Mouse (Mus musculus): Measurements from ENCODE around the gene Dnm1. TPM values are rescaled to one million over a fixed set of nuclear protein-coding genes. Genes with fewer than 3 reads are reported as not detected.
"Not testable (repeated sequence)": the region's sequence is repeated elsewhere in the genome, so short reads cannot be mapped to it uniquely, and the experiment has no call there.

Dnm1 gene
- total and polyA plus RNA-seq, 3 experiments = 4.0 to 23.1 (median 5.5) TPM

DNA sequence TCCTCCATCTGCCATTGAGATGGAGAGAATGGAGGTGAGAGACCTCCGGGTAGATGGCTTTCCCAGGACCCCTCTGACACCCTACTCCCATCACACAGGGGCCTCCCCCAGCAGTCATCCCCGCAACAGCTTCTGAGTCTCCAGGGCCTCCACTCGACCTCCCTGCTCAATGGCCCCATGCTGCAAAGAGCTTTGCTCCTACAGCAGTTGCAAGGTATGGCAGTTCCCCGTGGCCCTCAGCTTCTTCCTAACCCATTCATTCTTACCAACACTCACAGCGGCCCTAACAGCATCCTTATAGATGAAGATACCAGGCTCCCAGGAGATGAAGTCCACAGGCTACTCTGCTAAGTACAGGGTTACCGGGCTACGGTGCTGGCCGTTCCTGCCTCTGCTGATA lies 11.0 kb upstream of the Dnm1 start:
- TF ChIP-seq CTCF (IDR thresholded peaks at IDR 0.05) (no peak), EP300 (IDR thresholded peaks at IDR 0.05; ENCODE audit: insufficient read depth, low read depth, low read length) (no peak), POLR2A (IDR thresholded peaks at IDR 0.05; ENCODE audit: insufficient read depth, low read depth, low read length) (no peak)
- peaks cover 1% of the 10 kb centered on the region; the same call in 1 of the 2 replicates for H3K4me1 ChIP-seq (ENCODE audit: control insufficient read depth, insufficient read depth, low read length)
- no peak overlapping the region for H3K9ac ChIP-seq (ENCODE audit: low read depth, low read length)
- no peaks in the 10 kb centered on the region for H3K27me3 ChIP-seq (ENCODE audit: control insufficient read depth, insufficient read depth, low read length)
- H3K27ac ChIP-seq = no peak overlapping the region
- WGBS = 83% methylated on average over 8 of the region's 8 CpGs
- DNase-seq = no peak
- intact Hi-C loops (cut with DNase I) = no loop called here
- no peaks in the 10 kb centered on the region for H3K79me2 ChIP-seq (replicated peaks; ENCODE audit: control insufficient read depth, insufficient read depth, low read length)
- no peaks in the 10 kb centered on the region for H3K36me3 ChIP-seq (ENCODE audit: control insufficient read depth, insufficient read depth, low read length)
- no peak overlapping the region; the same call in 1 of the 2 replicates for H3K4me3 ChIP-seq

DNA sequence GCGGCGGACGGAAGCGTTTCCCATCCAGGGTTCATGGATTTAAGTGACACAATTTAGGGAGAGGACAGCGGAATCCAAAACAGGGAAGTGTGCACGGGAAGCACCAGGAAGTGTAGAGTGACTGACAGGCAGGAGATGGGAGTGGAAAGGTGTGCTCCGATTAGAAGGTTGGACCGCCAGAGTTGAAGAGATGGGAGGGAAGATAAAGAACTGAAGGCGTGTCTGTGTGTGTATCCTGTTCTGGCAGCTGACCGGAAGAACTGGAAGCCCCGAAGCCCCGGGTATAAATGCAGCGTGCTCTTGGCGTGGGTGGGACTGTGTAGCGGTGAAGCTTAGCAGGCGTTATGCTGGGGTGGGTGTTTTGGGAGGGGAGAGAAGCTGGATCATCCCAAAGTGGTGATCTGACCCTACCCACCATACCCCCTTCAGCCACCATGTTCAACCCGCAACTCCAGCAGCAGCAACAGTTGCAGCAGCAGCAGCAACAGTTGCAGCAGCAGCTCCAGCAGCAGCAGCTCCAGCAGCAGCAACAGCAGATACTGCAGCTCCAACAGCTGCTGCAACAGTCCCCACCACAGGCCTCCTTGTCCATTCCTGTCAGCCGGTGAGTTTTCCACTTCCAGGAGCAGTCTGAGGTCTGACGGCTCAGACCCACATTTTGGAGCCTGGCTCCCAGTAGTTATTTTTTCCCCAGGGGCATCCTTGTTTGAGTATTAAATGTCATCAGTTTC lies 10.4 kb upstream of the Dnm1 start:
- Histone ChIP-seq H3K27me3 (ENCODE audit: control insufficient read depth, insufficient read depth, low read length) (no peaks in the 10 kb centered on the region), H3K36me3 (ENCODE audit: control insufficient read depth, insufficient read depth, low read length) (no peaks in the 10 kb centered on the region), H3K79me2 (replicated peaks; ENCODE audit: control insufficient read depth, insufficient read depth, low read length) (no peaks in the 10 kb centered on the region), H3K9ac (ENCODE audit: low read depth, low read length) (peak overlapping the region; percentile 77), H3K27ac (peak overlapping the region; percentile 83), H3K4me1 (ENCODE audit: control insufficient read depth, insufficient read depth, low read length) (peaks cover 1% of the 10 kb centered on the region; the same call in 1 of the 2 replicates), H3K4me3 (peak overlapping the region; percentile 65)
- DNase-seq = no peak
- 7% methylated on average over 19 of the region's 19 CpGs for WGBS
- TF ChIP-seq CTCF (IDR thresholded peaks at IDR 0.05) = no peak
- TF ChIP-seq EP300 (IDR thresholded peaks at IDR 0.05; ENCODE audit: insufficient read depth, low read depth, low read length) = peak; percentile 8; the same call in 1 of the 2 replicates
- intact Hi-C loops (cut with DNase I) = loop anchor here (1.0 kb wide), 2 partner anchors 18 to 32 kb away; partner anchors contain the start of genes 1110008P14Rik and Ptges2

DNA sequence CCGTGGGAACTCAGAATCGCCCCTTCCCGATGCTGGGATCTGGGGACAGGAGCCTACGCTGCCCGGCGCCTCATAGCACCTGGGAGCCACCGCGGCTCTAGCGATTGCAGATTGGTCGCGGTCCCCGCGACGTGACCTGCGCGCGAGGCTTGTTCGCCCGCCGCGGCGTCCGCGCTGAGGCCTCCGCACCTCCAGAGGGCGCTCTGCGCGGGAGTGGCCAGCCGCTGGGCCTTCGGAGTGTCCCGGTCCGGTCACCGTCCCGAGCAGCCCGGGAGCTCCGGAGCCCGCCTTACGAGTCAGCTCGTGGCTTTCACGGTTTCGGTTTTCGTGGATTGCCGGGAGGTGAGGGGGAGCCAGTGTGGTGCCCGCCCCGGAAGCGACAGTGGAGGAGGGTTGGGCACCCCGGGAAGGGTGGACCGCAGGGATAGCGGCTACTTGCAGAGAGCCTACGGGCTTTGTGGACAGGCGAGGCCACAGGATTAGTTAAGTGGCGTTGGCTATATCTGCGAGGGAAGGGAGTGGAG lies 9.7 kb upstream of the Dnm1 start:
- peak overlapping the region; percentile 65 for H3K4me3 ChIP-seq
- H3K27me3 ChIP-seq (ENCODE audit: control insufficient read depth, insufficient read depth, low read length) = no peaks in the 10 kb centered on the region
- H3K36me3 ChIP-seq (ENCODE audit: control insufficient read depth, insufficient read depth, low read length) = no peaks in the 10 kb centered on the region
- H3K9ac ChIP-seq (ENCODE audit: low read depth, low read length) = peak overlapping the region; percentile 77
- DNase-seq = peak; percentile 95 to 98
- H3K27ac ChIP-seq = peak overlapping the region; percentile 83
- WGBS = under 1% methylated on average over 53 of the region's 53 CpGs
- no peaks in the 10 kb centered on the region for H3K79me2 ChIP-seq (replicated peaks; ENCODE audit: control insufficient read depth, insufficient read depth, low read length)
- H3K4me1 ChIP-seq (ENCODE audit: control insufficient read depth, insufficient read depth, low read length) = peaks cover 1% of the 10 kb centered on the region; the same call in 1 of the 2 replicates
- TF ChIP-seq CTCF (IDR thresholded peaks at IDR 0.05) (no peak), EP300 (IDR thresholded peaks at IDR 0.05; ENCODE audit: insufficient read depth, low read depth, low read length) (0 out of 2 replicates have a peak, but pooled peaks have one; percentile 35), POLR2A (IDR thresholded peaks at IDR 0.05; ENCODE audit: insufficient read depth, low read depth, low read length) (peak; percentile 76)
- intact Hi-C loops (cut with DNase I) = loop anchor here (1.0 kb wide), 2 partner anchors 18 to 32 kb away; partner anchors contain the start of genes 1110008P14Rik and Ptges2

DNA sequence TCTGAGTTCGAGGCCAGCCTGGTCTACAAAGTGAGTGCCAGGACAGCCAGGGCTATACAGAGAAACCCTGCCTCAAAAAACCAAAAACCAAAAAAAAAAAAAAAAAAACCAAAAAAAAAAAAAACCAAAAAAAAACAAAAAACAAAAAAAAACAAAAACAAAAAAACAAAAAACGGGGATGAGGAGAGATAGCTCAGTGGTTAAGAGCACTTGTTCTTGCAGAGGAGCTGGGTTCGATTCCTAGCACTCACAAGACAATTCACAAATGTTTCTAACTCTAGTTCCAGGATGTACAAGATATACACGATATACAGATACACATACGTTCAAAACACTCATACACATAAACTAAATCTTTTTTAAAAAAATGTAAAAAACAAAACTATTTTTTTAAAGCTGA lies 9.1 kb upstream of the Dnm1 start:
- DNase-seq; H3K79me2 ChIP-seq (replicated peaks; ENCODE audit: control insufficient read depth, insufficient read depth, low read length); H3K27me3 ChIP-seq (ENCODE audit: control insufficient read depth, insufficient read depth, low read length); H3K4me1 ChIP-seq (ENCODE audit: control insufficient read depth, insufficient read depth, low read length); H3K36me3 ChIP-seq (ENCODE audit: control insufficient read depth, insufficient read depth, low read length); intact Hi-C loops (cut with DNase I): not testable (repeated sequence)
- peak overlapping the region; percentile 83 for H3K27ac ChIP-seq
- H3K4me3 ChIP-seq = peak overlapping the region; percentile 65
- peak overlapping the region; percentile 77 for H3K9ac ChIP-seq (ENCODE audit: low read depth, low read length)
- WGBS = 21% methylated on average over 5 of the region's 5 CpGs

DNA sequence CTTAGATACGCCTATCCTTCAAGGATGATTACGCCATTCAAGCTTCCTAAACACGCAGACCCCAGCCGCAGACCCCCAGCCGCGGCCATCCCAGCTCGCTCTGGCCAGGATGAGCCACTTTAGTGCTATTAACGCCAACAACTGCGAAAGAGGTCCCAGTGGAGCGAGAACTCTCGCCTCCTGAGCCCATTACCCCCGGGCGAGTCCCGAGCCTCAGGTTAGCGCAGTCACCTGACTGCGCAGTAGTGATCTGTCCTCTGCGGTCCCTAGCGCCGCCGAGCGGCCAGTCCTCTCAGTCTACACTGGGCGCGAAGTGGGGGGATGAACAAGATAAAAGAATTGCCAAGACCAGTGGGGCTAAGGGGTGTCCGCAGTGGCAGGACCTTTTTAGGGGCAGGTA lies 8.3 kb upstream of the Dnm1 start:
- 4% methylated on average over 24 of the region's 24 CpGs for WGBS
- H3K27ac ChIP-seq = peak overlapping the region; percentile 87
- intact Hi-C loops (cut with DNase I) = no loop called here

DNA sequence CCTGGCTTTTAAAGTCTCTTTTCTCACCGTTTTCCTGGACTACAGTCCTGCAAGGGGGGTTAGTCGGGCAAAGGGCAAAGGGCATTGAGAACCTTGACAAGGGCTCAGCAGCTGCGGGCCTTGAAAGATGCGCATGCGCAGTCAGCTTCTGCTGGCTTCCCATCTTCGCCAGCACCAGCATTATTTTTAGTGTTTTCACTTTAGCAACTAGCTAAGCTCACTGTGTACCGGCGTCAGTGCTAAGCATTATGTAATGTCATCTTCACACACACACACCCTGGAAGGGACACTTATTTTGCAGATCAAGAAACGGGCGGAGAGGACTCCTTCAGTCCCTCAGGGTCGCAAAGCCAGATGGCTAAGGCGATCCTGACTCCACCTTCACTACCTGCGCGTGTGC lies 7.6 kb upstream of the Dnm1 start:
- Histone ChIP-seq H3K36me3 (ENCODE audit: control insufficient read depth, insufficient read depth, low read length) (no peaks in the 10 kb centered on the region), H3K79me2 (replicated peaks; ENCODE audit: control insufficient read depth, insufficient read depth, low read length) (no peaks in the 10 kb centered on the region), H3K27me3 (ENCODE audit: control insufficient read depth, insufficient read depth, low read length) (no peaks in the 10 kb centered on the region), H3K4me3 (peak overlapping the region; percentile 42), H3K9ac (ENCODE audit: low read depth, low read length) (peak overlapping the region; percentile 53), H3K27ac (peak overlapping the region; percentile 87), H3K4me1 (ENCODE audit: control insufficient read depth, insufficient read depth, low read length) (peaks cover 1% of the 10 kb centered on the region; the same call in 1 of the 2 replicates)
- intact Hi-C loops (cut with DNase I) = no loop called here
- TF ChIP-seq EP300 (IDR thresholded peaks at IDR 0.05; ENCODE audit: insufficient read depth, low read depth, low read length) (0 out of 2 replicates have a peak, but pooled peaks have one; percentile 27), CTCF (IDR thresholded peaks at IDR 0.05) (no peak), POLR2A (IDR thresholded peaks at IDR 0.05; ENCODE audit: insufficient read depth, low read depth, low read length) (peak; percentile 71)
- WGBS = 12% methylated on average over 14 of the region's 14 CpGs
- peak; percentile 79 to 87 for DNase-seq

More for the DNA sequence above, 8.3 kb upstream of the Dnm1 start:
- Histone ChIP-seq H3K36me3 (ENCODE audit: control insufficient read depth, insufficient read depth, low read length) (no peaks in the 10 kb centered on the region), H3K79me2 (replicated peaks; ENCODE audit: control insufficient read depth, insufficient read depth, low read length) (no peaks in the 10 kb centered on the region), H3K9ac (ENCODE audit: low read depth, low read length) (peak overlapping the region; percentile 89), H3K4me3 (peak overlapping the region; percentile 42), H3K27me3 (ENCODE audit: control insufficient read depth, insufficient read depth, low read length) (no peaks in the 10 kb centered on the region), H3K4me1 (ENCODE audit: control insufficient read depth, insufficient read depth, low read length) (peaks cover 1% of the 10 kb centered on the region; the same call in 1 of the 2 replicates)
- TF ChIP-seq EP300 (IDR thresholded peaks at IDR 0.05; ENCODE audit: insufficient read depth, low read depth, low read length) (no peak), POLR2A (IDR thresholded peaks at IDR 0.05; ENCODE audit: insufficient read depth, low read depth, low read length) (peak; percentile 53; the same call in 1 of the 2 replicates), CTCF (IDR thresholded peaks at IDR 0.05) (peak; percentile 75)
- DNase-seq = peak; percentile 78 to 80
